ENCODE assay signal across 9 mouse cellular contexts in genomic region chr4:154928395-154929087, GRCm38 (mm10). TPM values are rescaled to one million over a fixed set of nuclear protein-coding genes. Genes with fewer than 3 reads are reported as not detected.
DNase-seq lines count a peak whose midpoint lies in the region; ATAC-seq lines count a peak whose summit lies in the region.
"Had no signal": no experiment of that assay in that cellular context is flagged by ENCODE, and none has a peak within 500 bp of the region (broad histone marks: within the 10 kb centered on the region; RNA-seq: fewer than 3 reads in every experiment).

Gene Tnfrsf14, minus strand, starts transcription at chr4:154928563.

- H3K4me1 ChIP-seq in lung, embryonic 16.5 days (replicated peaks; ENCODE audit: control insufficient read depth, insufficient read depth, low read length) = peaks cover 13% of the 10 kb centered on the region
- peaks cover 32% of the 10 kb centered on the region for H3K4me1 ChIP-seq in embryonic facial prominence, embryonic 10.5 days
- no peaks in the 10 kb centered on the region for H3K4me1 ChIP-seq in forebrain, embryonic 14.5 days (ENCODE audit: control insufficient read depth, insufficient read depth, low read length)

- no peaks in the 10 kb centered on the region for H3K9me3 ChIP-seq in lung, embryonic 16.5 days (ENCODE audit: control insufficient read depth, low read length)
- no peaks in the 10 kb centered on the region for H3K9me3 ChIP-seq in embryonic facial prominence, embryonic 10.5 days
- no peaks in the 10 kb centered on the region for H3K9me3 ChIP-seq in forebrain, embryonic 14.5 days (replicated peaks; ENCODE audit: control insufficient read depth, low read length)

- peak; percentile 21; the same call in 1 of the 2 replicates for ATAC-seq in lung, embryonic 16.5 days (ENCODE audit: low read depth)
- ATAC-seq in neutrophil, adult 5-6 weeks (ENCODE audit: extremely low read depth, insufficient number of reproducible peaks, low FRiP score, poor library complexity, severe bottlenecking) = no peak
- no peak for ATAC-seq in forebrain, embryonic 14.5 days

- peak within 1 kb of the TSS; percentile 32 for H3K4me3 ChIP-seq in lung, embryonic 16.5 days (ENCODE audit: low read length)
- peak within 1 kb of the TSS; percentile 39 for H3K4me3 ChIP-seq in embryonic facial prominence, embryonic 10.5 days
- H3K4me3 ChIP-seq in forebrain, embryonic 14.5 days (ENCODE audit: low read depth, low read length) = no peak within 1 kb of the TSS

- peak within 1 kb of the TSS; percentile 56 for H3K27ac ChIP-seq in lung, embryonic 16.5 days (ENCODE audit: low read length)
- H3K27ac ChIP-seq in embryonic facial prominence, embryonic 10.5 days (replicated peaks) = peak within 1 kb of the TSS; percentile 85
- no peak within 1 kb of the TSS for H3K27ac ChIP-seq in forebrain, embryonic 14.5 days (ENCODE audit: low read depth, low read length)

- DNase-seq in lung, postnatal 4 days = no peak
- DNase-seq in embryonic facial prominence, embryonic 10.5 days (ENCODE audit: low spot score) = no peak
- DNase-seq in large intestine, adult 2 months (ENCODE audit: low read depth, low spot score) = no peak
- DNase-seq in thymus, postnatal 14 days = no peak
- no peak for DNase-seq in forebrain, embryonic 14.5 days (ENCODE audit: low spot score)
- no peak for DNase-seq in cerebellum, postnatal 36 days
- DNase-seq: cerebellum, adult 8-10 months had no signal

- H3K36me3 ChIP-seq in lung, embryonic 16.5 days (ENCODE audit: control insufficient read depth, insufficient read depth, low read length) = no peaks in the 10 kb centered on the region
- no peaks in the 10 kb centered on the region for H3K36me3 ChIP-seq in embryonic facial prominence, embryonic 10.5 days (replicated peaks)
- H3K36me3 ChIP-seq in forebrain, embryonic 14.5 days (ENCODE audit: control insufficient read depth, insufficient read depth, low read length) = no peaks in the 10 kb centered on the region

- peak within 1 kb of the TSS; percentile 55 for H3K9ac ChIP-seq in lung, embryonic 16.5 days (ENCODE audit: low read length)
- H3K9ac ChIP-seq in forebrain, embryonic 14.5 days (ENCODE audit: low read length) = no peak within 1 kb of the TSS

- 30% methylated on average over 12 of the region's 12 CpGs for WGBS in lung, embryonic 16.5 days
- 48% methylated on average over 12 of the region's 12 CpGs for WGBS in embryonic facial prominence, embryonic 10.5 days
- 24% methylated on average over 12 of the region's 12 CpGs for WGBS in large intestine, adult 2 months
- WGBS in forebrain, embryonic 14.5 days = 67% methylated on average over 12 of the region's 12 CpGs

- no peaks in the 10 kb centered on the region for H3K27me3 ChIP-seq in lung, embryonic 16.5 days (ENCODE audit: control insufficient read depth, insufficient read depth, low read depth, low read length)
- no peaks in the 10 kb centered on the region for H3K27me3 ChIP-seq in embryonic facial prominence, embryonic 10.5 days (replicated peaks; ENCODE audit: low read depth, poor library complexity, severe bottlenecking)
- H3K27me3 ChIP-seq in forebrain, embryonic 14.5 days (replicated peaks; ENCODE audit: control insufficient read depth, insufficient read depth, low read length) = no peaks in the 10 kb centered on the region

- H3K4me2 ChIP-seq in lung, embryonic 16.5 days (ENCODE audit: low read depth, low read length) = peak within 1 kb of the TSS; percentile 50
- H3K4me2 ChIP-seq in forebrain, embryonic 14.5 days (ENCODE audit: low read length) = no peak within 1 kb of the TSS

RNA-seq across cellular contexts. Expression of gene Tnfrsf14, which starts in this region (rescaled TPM):
- 1.7 and 1.9 TPM in 2 replicates for polyA plus RNA-seq in lung, embryonic 16.5 days (2015; fragmentation: Nextera tagmentation; extraction: Ambion mirVana)
- polyA plus RNA-seq in embryonic facial prominence, embryonic 10.5 days (2016; fragmentation: Nextera tagmentation; extraction: Ambion mirVana) = 0.45 and 1.4 TPM in 2 replicates
- polyA plus RNA-seq in large intestine, adult 2 months (2012; rRNA removed) = 87.7 and 134 TPM in 2 replicates
- total RNA-seq in neutrophil, adult 5-6 weeks (2017) = 32.6 and 33.8 TPM in 2 replicates
- not detected in 2 replicates for polyA plus RNA-seq in forebrain, embryonic 14.5 days (2014; fragmentation: Nextera tagmentation; extraction: Ambion mirVana)

Comparison
In these comparisons a context has a peak if more than half of its experiments do, and no peak if none do; other contexts are left out.
1. RNA of gene Tnfrsf14 (polyA plus RNA-seq): 87.7 to 134 TPM in large intestine, adult 2 months; 1.7 to 1.9 TPM in lung, embryonic 16.5 days, 0.45 to 1.4 TPM in embryonic facial prominence, embryonic 10.5 days and not detected in forebrain, embryonic 14.5 days; every median in the first group is over 10 times any median in the second.